Mouse (Mus musculus): Measurements from ENCODE around the gene Ndufb7.
A peak's percentile ranks its signal among the peaks of the same experiment; 100 is the strongest.

GRCm38 (mm10) chr8:83596369-83596768, 29.9 kb downstream of the Ndufb7 start:
- no peak for TF ChIP-seq POLR2A (IDR thresholded peaks at IDR 0.05; ENCODE audit: borderline replicate concordance, extremely low read depth, insufficient read depth, insufficient read length, poor library complexity, severe bottlenecking)
- peak; percentile 31; the same call in 1 of the 2 replicates for TF ChIP-seq CTCF (IDR thresholded peaks at IDR 0.05; ENCODE audit: borderline replicate concordance, extremely low read depth, insufficient read depth, insufficient read length)
